Mouse (Mus musculus) ES-Bruce4 (cell line): ENCODE measurements around the gene Synm.

Experiments used
- CTCF ChIP-seq: IDR thresholded peaks from one replicate; pipeline ENCODE4 v1.8.1; 2011; ENCODE audit warnings: low read depth, low read length
- EP300 ChIP-seq: IDR thresholded peaks from 2 replicates; pipeline ENCODE4 v1.6.1; 2011; ENCODE audit warnings: low read depth, low read length; ENCODE audit not compliant: insufficient read depth
- POLR2A ChIP-seq: IDR thresholded peaks from one replicate; pipeline ENCODE4 v1.8.1; 2011; ENCODE audit warnings: low read length; ENCODE audit not compliant: insufficient read depth

DNA sequence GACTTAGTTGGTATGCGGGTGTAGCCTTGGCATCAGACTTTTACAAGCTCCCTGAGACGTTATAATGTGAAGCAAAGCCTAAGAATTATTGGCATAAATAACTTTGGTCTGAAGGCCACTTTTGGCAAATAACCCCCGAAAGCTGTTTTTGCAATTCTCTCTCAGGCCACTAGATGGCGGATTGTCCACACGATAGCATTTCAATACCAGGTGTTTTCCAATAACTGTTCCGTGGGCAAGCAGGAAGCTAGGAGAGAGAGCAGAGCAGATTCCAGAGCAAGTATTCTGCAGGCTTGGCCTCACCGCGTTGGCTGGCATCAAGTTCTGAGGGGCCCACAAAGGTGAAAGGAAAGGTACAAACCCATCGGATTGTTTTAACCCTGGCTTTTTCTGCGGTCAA is 29.2 kb upstream of the Synm start:
- TF ChIP-seq CTCF = peak; percentile 40
- TF ChIP-seq EP300 = no peak
- TF ChIP-seq POLR2A = no peak
